Mouse (Mus musculus) left cerebral cortex, postnatal 36 days (tissue): Measurements from ENCODE around the gene Ppm1e. TPM values are rescaled to one million over a fixed set of nuclear protein-coding genes. Genes with fewer than 3 reads are reported as not detected.
A peak's percentile ranks its signal among the peaks of the same experiment; 100 is the strongest.

ENCODE experiments used
- DNase-seq, 2 experiments: peaks; one replicate each; pipeline ENCODE4 v3.0.0; 2021 to 2022; ENCODE audit warnings: low spot score in 2 of 2, mixed read lengths in 1 of 2
- intact Hi-C: fragments of 180-260 bp; cut with DNase I; formaldehyde crosslinking; loops from one replicate; pipeline ENCODE4 v1.15.1; 2025
- total RNA-seq, 2 experiments: library from RNA; stranded (reverse); gene quantifications; 2 replicates each; pipeline ENCODE4 v1.2.3; 2021

Ppm1e gene
- total RNA-seq, 2 experiments from 2014 or later: 146 to 158 TPM

DNA sequence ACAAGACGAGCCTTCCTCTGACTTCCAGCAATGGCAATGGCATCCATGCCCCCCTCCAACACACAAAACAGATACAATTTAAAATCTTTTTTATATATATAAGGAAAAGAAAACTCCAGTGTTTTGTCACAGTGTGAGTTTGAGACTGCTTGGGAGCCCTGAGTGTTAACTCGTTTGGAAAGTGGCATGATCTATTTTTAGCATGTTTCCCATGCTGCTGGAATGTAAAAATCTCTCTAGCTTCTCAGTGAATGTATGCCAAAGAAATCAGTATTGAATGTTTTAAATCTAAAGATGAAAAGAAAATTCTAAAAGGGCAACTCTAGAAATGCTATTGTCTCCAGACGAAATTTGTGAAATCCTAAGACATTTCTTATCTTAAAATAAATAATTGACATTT is 45.3 kb downstream of the Ppm1e start:
- no peak for DNase-seq
- intact Hi-C loops: loop anchor here (10.0 kb wide), 1 partner anchor 59 kb away; no protein-coding TSS in a partner anchor

DNA sequence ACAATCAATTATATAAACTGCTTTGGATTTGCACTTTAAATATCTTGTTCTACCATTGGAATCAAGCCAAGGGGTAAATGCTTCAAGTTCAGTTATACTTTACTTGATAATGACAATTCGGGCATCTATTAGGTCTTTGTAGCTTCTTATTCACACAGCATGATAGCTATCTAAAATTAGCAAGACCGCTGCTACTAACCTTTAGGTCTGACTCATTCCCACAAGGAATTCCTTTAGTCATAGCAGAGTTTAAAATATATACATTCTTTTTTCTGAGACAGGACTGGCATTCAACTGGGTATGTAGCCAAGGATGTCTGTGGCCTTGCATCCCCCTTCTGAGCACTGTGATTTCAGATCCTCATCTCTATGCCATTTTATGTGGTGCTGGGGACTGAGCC is 48.5 kb downstream of the Ppm1e start:
- DNase-seq: no peak
- intact Hi-C loops: loop anchor here (10.0 kb wide), 1 partner anchor 56 kb away; no protein-coding TSS in a partner anchor

DNA sequence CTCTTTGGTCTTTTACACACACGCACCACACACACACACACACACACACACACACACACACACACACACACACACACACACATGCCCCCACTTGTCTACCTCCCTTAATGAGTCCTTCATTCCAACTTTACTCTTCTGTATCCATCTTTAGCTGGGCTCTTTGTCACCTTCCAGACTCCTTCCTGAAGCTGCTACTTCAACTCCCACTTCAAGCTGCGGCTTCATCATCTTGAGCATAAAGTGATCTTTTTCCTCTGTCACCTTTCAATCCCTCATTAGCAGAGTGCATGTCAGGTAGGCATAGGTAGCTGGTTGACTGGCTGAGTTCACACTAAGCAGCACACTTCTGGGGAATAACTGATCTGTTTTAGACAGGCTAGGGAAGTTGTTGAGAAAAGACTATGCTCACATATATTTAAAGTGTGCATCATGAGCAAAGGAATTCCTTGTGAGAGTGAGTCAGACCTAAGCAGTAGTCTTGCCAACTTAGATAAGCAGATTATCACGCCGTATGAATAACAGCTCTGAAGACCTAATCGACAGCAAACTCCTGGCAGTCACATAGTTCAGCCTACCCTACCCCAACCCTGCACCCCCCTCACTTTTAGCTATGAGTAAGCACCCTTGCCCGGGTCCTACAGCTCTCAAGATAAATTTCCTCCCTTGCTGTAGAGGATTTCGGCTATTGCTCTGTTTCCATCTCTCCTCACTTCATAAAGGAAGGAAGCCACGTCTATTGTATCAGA is 49.3 kb downstream of the Ppm1e start:
- intact Hi-C loops: loop anchor here (5.0 to 10.0 kb wide), 2 partner anchors 33 to 55 kb away; no protein-coding TSS in a partner anchor
- peak in 1 of 2 experiments; percentile 43 for DNase-seq

DNA sequence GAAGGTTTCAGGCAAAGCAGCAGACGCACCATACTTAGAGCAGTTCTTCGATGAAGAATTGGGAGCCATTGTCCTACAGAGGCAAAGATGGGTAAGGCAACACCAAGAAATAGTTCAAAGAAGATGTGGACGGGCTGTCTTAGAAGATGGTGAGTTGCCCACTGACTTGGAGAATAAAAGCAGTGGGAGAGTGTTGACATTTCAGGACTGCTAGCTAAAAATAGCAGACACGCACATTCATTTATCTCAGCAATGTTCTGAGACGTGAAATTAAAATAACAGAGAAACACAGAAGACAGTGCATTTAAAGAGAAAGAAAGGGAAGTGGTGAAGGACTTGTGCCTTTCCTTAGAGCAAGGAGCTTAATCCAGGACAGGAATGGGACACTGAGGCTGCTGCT is 59.8 kb downstream of the Ppm1e start:
- intact Hi-C loops: no loop called here
- no peak for DNase-seq

DNA sequence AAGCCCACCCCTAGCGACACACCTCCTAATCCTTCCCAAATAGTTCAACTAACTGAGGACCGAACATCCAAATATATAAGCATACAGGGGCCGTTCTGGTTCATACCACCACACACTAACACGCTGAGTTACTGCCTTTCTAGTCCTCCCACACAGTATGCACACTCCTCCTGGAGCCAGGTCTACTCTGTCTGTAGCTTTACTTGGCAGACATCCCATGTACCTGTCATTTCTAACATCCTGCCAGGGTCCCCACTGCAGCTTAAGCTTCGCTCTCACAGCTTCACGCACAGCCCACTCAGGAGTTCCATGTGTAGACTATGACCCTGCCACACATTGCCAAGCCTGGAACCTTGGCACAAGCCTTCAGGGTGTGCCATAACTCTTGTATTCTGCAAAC is 62.4 kb downstream of the Ppm1e start:
- DNase-seq: no peak

DNA sequence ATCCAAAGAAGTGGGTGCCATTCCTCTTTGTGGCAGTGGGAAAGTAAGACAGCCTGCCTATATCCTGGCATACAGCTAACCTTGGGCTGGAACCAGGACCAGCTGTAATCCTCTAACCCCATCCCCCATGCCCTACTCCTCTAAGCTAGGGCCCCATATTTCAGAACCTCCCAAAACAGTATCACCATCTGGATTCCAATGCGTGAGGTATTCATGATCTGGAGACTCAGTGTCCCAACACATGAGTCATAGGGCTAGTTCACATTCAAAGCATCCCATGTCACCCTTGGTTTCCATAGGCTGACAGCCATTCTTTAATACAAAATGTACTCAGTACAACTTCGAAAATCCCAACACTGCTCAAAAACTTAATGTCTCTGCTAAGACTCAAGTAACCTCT is 63.2 kb downstream of the Ppm1e start:
- intact Hi-C loops: no loop called here
- DNase-seq: no peak

More for the DNA sequence above, 62.4 kb downstream of the Ppm1e start:
- intact Hi-C loops: no loop called here

DNA sequence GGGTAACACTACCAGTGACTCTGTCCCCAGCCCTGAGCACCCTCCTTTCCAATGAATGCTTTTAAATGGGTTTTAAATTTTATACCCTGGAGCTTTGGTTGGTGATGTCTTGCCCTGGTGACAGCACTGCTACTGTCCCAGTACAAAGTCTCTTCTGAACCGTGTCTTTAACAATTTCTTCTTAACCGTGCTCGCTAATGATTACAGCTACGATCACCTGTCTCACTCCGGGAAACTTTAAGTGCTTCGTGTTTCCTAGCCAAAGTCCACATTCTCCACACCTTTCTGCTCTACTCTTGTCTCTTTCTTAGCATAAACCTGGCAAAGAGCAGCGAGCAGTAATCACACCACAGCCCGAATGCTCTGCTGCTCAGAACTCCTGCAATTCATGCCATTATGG is 69.5 kb downstream of the Ppm1e start:
- intact Hi-C loops: no loop called here
- DNase-seq: no peak

DNA sequence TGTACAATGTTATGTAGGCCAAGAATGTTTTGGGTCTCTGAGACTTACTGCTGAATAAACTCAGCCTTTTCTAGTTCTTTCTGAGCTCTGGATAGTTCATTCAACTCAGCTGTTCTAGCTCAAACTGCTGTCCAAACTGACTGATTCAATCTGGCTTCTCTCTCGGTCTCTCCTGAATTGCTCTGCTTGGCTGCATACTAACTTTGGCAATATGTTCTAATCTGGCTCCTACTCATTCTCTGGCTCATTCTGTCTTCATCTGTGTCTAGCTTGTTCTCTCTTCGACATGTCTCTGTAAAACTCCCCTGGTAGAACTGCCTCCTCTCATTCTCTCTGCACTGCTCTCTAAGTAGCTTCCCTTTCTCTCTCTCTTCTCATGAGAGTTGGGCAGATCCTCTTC is 72.6 kb downstream of the Ppm1e start:
- intact Hi-C loops: no loop called here
- no peak for DNase-seq

DNA sequence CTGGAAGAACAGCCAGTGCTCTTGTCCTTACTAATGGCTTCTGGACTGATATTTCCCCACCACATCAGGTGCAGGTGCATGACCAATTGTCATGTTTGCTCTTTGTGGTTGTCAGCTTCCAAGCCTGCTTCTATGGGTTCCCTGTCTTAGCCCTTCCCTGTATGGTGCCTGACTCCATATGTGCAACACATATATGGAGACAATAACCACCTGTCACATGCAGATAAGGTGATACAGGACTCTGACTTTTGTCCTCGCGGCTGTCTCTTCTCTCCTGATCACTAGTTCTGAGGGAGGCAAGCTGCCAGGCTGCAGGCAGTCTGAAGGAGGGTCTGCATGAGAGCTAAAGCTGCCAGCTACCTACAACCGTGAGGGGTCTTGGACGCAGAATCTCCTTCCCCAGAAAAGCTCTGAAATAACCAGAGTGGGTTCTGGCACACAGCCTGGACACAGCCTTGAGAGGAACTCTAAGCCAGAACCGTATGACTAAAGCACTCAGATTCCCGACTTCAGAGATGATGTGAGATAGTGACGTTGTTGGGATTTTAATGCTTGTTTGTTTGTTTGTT is 76.8 kb downstream of the Ppm1e start:
- DNase-seq: no peak
- intact Hi-C loops: no loop called here

DNA sequence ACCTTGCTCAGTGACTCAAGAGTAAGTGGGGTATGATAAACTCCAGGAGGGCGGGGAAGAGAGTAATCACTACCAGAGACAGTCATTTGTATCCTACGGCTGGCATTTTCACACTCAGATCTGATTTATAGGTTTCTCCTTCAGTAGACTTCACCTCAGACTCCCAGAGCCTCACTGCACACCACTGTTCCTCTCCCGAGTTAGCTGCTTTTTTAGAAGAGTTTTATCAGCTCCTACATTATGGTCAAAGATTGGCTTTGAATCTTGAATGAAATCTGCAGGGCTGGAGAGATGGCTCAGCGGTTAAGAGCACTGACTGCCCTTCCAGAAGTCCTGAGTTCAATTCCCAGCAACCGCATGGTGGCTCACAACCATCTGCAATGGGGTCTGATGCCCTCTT is 79.4 kb downstream of the Ppm1e start:
- no peak for DNase-seq

DNA sequence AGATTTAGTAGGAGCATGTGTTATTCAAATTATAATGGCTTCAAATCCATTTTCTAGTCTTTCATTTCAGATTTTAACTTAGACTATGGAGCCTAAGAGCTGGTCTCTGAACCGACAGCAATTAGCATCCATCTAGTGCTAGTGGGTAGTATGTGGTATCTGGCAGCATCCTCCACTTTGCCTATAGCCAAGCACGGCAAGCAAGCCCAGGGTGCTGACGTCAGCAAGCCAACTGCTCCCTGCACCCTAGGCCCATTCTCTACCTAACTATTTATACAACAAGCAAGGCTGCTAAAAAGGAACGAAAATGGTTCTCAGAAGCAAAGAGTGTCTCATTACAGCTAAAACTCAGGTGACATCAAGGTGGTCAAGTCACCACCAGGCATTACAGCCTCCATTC is 80.0 kb downstream of the Ppm1e start:
- intact Hi-C loops: no loop called here
- no peak for DNase-seq

More for the DNA sequence above, 79.4 kb downstream of the Ppm1e start:
- intact Hi-C loops: no loop called here

DNA sequence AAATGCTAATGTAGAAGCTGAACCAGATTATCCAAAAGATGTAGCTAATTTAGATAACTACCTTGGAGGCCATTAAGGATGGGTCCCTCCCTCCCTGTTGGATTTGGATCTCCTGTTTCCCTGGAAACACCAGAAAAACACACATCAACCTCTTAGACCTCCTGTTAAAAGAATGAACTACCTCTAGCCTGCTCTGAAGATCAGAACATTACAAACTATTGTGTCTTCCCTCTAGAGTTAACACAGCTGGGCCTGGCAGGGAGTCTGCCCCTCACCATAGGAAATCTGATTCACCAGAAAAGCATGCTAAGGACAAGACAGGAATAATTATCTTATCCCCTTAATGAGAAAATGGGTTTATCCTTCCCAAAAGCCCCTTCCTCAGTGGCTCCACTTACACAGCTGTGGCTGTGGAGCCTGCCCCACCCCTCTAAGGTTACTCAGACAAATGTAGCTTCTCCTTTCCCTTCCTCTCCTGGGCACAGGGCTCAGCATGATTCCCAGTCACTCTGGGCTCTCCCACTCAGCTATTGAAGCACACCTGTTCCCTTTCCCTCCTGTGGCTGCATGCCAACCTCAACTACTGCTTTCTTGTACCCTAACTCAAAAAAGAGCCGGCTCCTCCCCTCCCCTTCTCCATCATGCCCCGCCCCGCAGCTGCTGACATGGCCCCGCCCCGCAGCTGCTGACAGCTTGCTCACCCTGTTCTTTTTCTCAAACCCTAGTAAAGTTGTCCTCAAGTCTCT is 82.4 kb downstream of the Ppm1e start:
- intact Hi-C loops: no loop called here
- no peak for DNase-seq

DNA sequence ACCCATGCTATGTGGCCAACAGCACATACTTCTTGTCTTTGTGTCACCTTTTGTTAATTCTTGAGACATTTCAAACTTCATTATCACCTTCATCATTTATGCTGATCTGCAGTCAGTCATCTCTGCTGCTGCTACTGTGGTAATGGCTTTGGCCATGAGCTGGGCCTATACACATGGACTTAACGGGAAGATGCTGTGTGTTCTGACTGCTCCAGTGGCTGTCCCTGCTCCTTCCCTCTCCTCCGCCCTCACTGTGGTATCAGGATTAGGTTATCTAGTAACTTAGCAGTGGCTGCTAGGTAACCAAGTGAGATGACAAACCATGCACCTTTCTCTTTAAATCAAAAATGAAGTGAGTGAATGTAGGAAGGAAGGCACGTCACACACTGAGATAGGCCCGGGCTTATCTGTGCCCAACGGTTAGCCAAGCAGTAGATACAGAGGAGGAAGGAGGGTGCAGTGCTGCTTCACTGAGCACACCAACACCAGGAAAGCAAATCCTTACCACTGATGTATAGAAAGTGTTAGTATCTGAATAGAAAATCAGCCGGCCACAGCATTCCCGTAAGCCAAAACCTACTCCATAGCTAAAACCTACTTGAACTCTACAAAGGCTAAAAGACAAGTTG is 83.3 kb downstream of the Ppm1e start:
- no peak for DNase-seq
- intact Hi-C loops: no loop called here

DNA sequence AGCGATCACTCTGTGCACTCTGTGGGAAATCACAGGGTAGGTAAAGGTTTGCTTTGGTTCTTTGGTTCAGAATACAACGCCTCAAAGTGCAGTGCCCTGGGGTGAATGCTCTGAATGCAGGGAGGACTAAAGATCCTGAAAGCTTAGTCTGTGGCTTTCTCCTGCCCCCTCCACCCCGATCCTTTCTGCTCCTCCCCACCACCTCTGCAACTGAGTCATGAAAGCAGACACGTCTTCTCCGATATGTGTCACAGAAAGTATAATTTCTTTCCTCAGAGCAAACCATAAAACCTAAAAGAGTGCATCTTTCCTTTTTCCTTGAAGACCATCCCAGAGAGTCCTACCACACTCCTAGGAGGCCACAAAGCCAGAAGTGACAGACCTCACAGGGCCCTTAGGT is 86.1 kb downstream of the Ppm1e start:
- no peak for DNase-seq
- intact Hi-C loops: no loop called here

DNA sequence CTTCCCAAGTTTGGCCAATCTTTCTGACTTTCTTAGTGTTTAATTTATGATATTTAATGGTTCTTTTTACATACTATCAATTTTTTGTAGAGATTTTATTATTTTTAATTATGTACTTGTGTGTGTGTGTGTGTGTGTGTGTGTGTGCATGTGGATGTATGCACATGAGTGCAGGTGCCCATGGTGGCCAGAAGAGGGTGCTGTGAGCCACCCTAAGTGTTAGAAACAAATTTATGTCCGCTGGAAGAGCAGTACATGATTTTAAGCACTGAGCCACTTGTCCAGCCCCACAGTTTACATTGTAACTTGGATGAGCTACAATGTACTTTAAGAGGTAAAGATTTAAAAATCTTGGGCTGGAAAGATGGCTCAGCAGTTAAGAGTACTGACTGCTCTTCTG is 87.3 kb downstream of the Ppm1e start:
- intact Hi-C loops: no loop called here
- DNase-seq: no peak

DNA sequence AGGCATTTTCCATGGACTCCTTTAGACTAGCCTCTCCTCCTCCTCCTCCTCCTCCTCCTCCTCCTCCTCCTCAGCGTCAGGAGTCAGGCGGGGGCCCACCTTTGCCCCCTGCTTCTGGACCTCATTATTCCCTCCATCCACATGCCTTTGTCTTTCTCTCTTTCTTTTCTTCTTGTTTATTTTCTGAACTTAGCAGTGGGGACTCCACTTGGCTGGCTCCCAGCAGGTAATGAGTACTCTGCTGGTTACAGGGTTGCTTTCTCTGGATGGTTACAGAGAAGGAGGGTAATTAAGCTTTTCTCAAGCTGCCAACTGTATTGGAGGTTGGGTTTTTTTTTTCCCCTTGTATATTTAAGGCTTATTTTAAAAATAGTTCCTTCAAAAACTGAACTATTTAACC is 87.9 kb downstream of the Ppm1e start:
- intact Hi-C loops: no loop called here
- no peak for DNase-seq

DNA sequence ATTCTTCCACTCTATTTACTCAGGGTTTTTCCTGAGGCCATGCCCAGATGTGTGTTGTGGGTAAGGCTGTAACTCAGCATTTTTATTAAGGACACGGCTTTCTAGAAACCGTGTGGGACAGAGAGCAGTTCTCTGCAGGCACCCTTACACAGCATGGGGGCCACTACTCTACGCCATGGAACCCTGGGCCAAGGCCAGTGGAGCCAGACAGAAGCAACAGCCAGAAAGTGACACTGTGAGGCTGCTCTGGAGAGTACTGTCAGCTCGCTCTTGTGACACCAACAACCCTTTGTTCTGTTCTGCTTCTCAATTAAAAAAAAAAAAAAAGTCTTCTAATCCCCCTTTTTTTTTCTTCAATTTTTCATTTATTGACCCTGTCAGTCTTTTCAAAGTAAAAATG is 88.4 kb downstream of the Ppm1e start:
- DNase-seq: no peak
- intact Hi-C loops: no loop called here

DNA sequence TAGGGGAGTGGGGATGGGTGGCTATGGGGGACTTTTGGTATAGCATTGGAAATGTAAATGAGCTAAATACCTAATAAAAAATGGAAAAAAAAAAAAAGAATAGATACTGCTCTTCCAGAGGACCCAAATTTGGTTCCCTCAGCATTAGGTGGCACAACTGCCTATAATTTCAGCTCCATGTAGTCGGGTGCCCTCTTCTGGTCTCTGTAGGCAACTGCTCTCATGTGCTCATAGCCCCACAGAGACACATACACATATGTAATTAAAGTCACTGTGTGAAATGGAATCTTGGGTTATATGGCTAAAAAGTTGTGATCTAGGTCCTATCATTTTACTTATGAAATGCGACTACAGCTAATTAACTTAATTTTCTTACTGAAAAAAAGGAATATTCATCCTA is 90.0 kb downstream of the Ppm1e start:
- intact Hi-C loops: no loop called here
- DNase-seq: no peak

DNA sequence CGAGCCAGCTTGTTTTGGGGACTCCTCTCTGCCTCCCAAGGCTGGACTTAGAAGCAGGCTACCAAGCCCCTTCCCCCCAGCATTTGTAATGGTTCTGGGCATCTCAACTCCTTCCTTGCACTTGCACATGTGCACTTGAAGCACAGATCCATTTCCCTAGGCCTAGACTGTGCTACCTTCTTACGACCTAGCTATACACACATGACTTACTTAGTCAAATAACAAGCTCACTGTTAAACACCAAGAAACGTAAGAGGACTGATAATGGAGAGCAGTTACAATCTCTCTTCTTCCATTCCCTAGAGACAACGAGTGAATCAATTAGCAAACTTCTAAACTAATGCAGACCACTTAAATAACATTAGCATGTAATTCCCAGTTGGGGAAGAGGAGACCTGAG is 92.6 kb downstream of the Ppm1e start:
- DNase-seq: no peak
- intact Hi-C loops: no loop called here

DNA sequence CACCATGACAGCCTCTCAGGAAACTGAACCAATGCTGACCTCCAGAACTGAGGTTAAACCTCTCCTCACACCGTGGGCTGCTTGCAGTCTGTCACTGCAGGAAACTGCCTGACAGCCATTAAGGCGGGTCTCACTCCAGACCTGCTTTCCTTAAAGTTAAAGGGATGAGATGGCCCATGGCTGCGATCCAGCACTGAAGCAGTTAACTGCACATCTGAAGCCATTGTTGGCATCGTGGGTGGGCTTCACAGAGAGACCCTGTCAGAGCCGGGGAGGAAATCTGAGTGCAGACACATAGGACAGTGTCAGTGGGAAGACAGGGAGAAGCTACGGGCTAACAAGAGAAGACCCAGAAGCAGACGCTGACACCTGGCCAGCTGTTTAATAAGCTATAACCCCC is 94.9 kb downstream of the Ppm1e start:
- intact Hi-C loops: no loop called here

More for the DNA sequence above, 94.9 kb downstream of the Ppm1e start:
- no peak for DNase-seq
